Mouse (Mus musculus) urinary bladder, postnatal 36 days (tissue): ENCODE measurements around the gene Arfgef3.
"Not testable (repeated sequence)": the region's sequence is repeated elsewhere in the genome, so short reads cannot be mapped to it uniquely, and the experiment has no call there.

Experiments
- DNase-seq, 2 experiments: peaks; one replicate each; pipeline ENCODE4 v3.0.0; 2022; ENCODE audit warnings: low spot score in 2 of 2, mixed read lengths in 1 of 2

The Arfgef3 gene

GRCm38 (mm10) chr10:18589455-18589854 is 154.3 kb downstream of the Arfgef3 start:
- DNase-seq, result no peak

- DNase-seq, result no peak
Measured at GRCm38 (mm10) chr10:18584188-18584587, 159.6 kb downstream of the Arfgef3 start.

- no peak for DNase-seq
Measured at GRCm38 (mm10) chr10:18572581-18572980, 171.2 kb downstream of the Arfgef3 start.

GRCm38 (mm10) chr10:18562940-18563339 is 180.8 kb downstream of the Arfgef3 start:
- DNase-seq, result peak; percentile 31 to 38

GRCm38 (mm10) chr10:18561445-18561844 is 182.3 kb downstream of the Arfgef3 start:
- no peak for DNase-seq

DNA sequence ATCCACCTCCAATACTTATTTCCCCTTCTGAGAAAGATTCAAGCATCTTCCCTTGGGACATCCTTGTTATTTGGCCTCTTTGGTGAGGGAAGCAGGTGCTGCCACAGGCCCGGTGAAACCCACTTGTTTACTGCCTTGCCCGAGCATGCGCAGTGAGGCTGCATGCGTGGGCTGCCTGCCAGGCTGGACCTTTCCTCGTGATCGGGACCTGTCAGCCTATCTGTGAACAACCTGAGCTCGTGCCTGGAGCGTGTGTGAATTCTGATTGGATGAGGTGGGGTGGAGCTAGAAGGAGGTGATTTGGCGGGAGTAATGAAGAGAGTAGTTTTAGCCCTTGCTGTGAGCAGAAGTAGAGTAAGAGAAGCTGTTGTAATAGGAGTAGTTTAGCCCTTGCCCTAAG is 184.7 kb downstream of the Arfgef3 start:
- DNase-seq, result not testable (repeated sequence)

DNA sequence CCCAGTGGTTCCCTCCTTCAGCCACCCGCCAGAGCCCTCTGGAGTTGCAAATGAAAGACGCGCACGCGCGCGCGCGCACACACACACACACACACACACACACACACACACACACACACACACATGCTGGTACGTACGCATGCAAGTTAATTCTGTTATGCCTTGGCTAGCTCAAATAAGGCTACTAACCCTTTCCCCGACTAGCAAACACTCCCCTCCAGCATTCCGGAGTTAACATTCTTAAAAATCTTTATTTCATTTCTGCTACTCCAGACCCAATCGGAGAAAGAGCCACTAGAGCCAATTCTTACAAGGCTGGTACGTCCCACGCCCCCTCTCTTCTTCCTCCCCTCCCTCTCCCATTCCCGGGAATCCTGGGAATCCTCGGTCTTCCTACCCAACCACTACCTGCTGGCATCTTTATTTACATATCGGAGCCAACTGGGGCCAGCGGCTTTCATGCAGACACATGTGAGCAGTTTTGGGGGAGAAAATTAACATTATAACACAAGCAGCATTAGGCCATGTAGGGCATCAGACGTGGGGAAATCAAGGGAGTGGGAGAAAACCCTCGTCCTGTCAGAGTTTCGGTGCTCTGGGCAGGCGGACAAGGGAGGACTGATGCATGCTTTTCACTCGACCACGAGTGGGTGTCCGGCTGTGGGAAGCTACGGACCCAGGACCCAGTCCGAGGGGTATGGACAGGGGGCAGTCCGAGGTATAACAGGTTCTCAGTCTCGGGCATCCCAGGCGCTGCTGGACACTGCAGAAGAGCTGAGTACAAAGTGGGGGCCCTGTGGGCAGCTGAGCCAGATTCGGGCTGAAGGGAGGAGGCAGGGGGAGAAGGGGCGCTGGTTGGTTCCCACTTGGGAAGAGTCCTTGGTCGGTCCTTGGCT is 194.2 kb downstream of the Arfgef3 start:
- DNase-seq, result no peak

- DNase-seq, result no peak
Measured at GRCm38 (mm10) chr10:18547381-18547780, 196.4 kb downstream of the Arfgef3 start.

DNA sequence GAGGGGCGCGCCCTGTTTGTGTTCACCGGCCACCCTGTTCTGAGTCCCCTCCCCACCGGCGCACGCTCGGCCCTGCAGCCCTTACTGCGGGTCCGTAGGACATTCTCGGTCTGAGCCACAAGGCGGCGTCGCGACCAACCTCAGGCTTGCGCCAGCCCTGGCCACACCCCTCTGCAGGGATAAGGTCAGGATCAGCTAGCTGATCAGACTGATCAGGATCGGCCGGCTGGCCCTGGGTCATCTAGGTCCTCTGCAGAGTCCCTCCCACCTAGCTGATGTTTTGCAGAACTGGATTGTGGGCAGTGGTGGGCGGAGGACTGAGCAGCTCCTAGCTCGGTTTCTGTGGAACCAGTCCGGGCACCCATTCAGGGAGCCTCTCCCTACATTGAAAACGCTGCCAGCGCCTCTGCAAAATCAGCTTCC is 197.9 kb downstream of the Arfgef3 start, which contains the start of gene Hebp2:
Hebp2 (minus strand) TSS at position 264 of the 423 bp plus-strand sequence.
- DNase-seq, result peak; percentile 69 to 79

- no peak for DNase-seq
Measured at GRCm38 (mm10) chr10:18545309-18545708, 198.4 kb downstream of the Arfgef3 start.

GRCm38 (mm10) chr10:18536889-18537288 is 206.9 kb downstream of the Arfgef3 start:
- DNase-seq, result no peak

DNA sequence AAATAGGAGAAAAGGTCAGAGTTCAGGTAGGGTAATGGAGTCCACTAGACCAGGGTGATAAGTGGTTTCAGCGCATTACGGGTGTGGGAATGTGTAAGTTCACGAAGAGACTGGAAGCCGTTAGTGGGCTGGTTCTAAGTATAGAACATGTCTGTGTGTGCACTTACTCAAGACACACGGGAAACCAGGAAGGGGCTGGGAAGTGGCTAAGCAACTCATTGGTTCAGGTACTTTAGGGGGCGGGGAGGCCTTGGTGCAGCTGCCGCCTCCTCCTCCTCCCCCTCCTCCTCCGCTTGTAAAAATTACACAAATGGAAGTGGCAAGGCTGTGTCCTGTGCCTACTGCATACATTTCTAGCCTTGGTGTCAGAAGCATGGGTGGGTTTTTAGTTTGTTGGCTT is 211.5 kb downstream of the Arfgef3 start:
- no peak for DNase-seq
